Mouse (Mus musculus) v-Abl transformed pro-B cells (cell line): ENCODE measurements at regions not wholly inside any gene's neighbourhood (a gene's known extent, or its start where the extent isn't known, plus 50 kb on each side); places are given as distances from the start of the nearest gene placed in this dataset.

Experiments
- in situ Hi-C, 2 experiments: fragments of 400-800 bp; cut with MboI; formaldehyde crosslinking; loops; one replicate each; pipeline ENCODE4 v1.15.1; 2025; ENCODE audit not compliant: unreplicated experiment in 2 of 2

DNA sequence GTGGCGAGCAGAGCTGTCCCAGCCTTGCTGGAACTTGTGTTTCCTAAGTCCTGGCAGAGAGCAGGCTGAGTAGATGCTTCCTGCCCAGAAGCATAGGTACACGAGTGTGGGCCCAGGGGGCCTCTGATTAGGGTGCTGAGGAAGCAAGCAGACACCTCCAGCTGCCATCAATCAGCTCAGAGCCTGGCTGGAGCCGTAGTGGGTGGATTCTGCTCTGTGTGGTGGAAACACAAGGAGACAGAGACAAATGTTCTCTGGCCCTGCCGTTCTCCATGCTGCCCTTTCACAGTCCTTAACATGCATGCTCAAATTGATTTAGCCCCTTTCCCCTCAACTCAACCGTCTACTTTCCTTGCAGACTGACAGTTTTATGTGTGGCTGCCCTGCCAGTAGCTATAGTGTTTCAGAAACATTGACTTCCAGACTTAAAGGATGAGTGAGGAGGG is 182.5 kb upstream of the Gm5148 start:
- in situ Hi-C loops = no loop called here

DNA sequence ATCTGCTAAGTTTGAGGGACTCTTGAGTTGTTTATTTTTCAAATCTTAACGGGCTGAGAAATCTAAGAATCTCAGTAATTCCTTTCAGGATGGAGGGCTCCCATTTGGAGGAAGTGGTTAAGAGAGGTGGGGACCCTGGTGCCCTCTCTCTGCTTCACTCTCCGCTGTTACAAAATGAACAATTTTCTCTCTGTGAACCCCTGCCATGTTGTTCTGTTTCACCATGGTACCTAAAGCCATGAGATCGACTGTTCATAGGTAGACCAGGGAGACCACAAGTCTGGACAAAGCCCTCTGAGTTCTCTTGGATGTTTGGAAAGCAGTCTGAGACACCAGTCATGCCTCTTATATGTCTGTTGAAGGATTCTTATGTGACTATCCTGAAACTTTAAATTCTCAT is 179.9 kb upstream of the Gm5148 start:
- in situ Hi-C loops = no loop called here

- in situ Hi-C loops = no loop called here
These were observed 179.2 kb upstream of the Gm5148 start for GRCm38 (mm10) chr3:37903482-37903881.

DNA sequence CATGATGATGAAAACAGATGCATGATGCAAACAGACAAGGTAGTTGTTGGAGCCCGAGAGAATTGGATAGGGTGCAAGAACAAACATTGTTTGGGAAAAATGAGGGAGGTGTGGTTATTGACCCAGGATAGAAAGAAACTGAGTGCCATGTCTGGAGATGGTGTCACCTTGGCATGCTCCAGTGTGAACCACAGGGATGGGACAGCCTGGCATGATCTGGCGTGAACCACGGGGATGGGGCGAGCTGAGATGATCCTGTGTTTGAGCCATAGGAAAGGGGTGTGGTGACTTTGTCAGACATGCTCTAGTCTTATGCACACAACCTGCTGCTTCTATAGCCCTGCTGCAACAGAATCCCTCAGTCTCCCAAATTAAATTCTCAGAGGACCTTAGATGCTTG is 178.7 kb upstream of the Gm5148 start:
- in situ Hi-C loops = no loop called here

DNA sequence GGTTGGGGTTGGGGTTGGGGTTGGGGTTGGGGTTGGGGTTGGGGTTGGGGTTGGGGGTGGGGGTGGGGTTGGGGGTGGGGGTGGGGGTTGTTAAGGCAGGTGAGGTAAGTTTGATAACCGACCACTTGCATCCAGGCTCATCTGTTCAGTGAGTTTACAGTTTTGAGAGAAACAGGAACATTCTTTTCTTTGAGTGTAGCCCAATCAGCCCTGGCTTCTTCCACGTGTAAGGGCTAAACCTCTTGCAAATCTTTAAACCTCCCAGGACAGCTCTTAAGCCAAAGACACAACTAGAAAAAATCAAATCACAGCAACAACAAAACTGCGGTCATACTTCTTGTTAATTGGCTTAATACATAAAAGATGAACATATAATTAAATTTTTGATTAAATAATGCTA is 173.1 kb upstream of the Gm5148 start:
- in situ Hi-C loops = no loop called here

DNA sequence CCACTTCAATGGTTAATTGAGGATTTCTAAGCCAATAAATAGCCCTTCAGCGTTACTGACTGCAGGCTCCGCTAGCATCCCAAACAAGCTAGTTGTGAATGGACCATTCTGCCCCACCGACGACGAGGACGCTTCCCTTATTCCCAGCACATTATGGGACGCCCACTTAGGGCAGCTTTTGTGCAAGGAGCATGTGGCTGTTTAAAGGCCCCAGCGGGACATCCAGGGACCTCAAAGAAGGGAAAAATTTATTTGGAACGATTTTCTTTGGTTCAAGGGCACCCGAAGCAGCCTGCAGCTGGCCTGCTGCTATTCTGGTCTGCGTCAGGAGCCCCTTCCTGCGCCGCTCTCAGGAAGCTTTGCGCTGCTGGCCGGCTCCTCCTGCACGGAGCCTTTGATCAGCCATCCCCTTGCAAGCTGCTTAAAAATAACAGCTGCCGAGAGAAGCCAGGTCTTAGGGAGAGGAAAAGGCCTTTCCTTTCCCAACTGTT is 172.6 kb upstream of the Gm5148 start:
- in situ Hi-C loops = no loop called here

DNA sequence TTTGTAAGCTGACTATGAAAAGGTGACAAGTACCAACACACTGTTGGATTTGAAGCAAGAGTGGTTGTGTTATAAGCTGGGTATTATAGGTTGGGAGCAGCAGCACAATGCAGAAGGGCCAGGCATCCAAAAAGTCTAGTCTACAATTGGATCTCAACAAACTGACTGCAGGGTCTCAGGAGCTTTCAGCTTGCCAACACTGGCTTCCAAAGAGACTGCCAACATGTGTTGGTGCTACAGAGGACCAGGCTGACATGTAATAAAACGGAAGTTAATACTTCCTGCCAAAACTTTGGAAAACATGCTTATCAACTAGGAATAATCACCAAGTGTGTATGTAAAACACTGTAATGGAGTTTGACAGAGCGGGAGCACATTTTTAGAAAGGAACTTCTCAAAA is 170.3 kb upstream of the Gm5148 start:
- in situ Hi-C loops = no loop called here

GRCm38 (mm10) chr3:37890202-37890601 is 165.9 kb upstream of the Gm5148 start:
- in situ Hi-C loops = no loop called here

- in situ Hi-C loops = loop anchor here in 1 of 2 experiments (5.0 kb wide), 1 partner anchor 51 kb away; no protein-coding TSS in a partner anchor
These were observed 164.2 kb upstream of the Gm5148 start for GRCm38 (mm10) chr3:37888455-37888854.

- in situ Hi-C loops = loop anchor here in 1 of 2 experiments (5.0 kb wide), 1 partner anchor 50 kb away; no protein-coding TSS in a partner anchor
These were observed 163.4 kb upstream of the Gm5148 start for GRCm38 (mm10) chr3:37887711-37888110.

- in situ Hi-C loops = loop anchor here in 1 of 2 experiments (5.0 kb wide), 1 partner anchor 50 kb away; no protein-coding TSS in a partner anchor
These were observed 162.6 kb upstream of the Gm5148 start for GRCm38 (mm10) chr3:37886705-37887454.

GRCm38 (mm10) chr3:37885776-37886175 is 161.5 kb upstream of the Gm5148 start:
- in situ Hi-C loops = loop anchor here in 1 of 2 experiments (5.0 kb wide), 1 partner anchor 48 kb away; no protein-coding TSS in a partner anchor

- in situ Hi-C loops = no loop called here
These were observed 158.1 kb upstream of the Gm5148 start for GRCm38 (mm10) chr3:37882417-37882816.

GRCm38 (mm10) chr3:37881016-37881415 is 156.7 kb upstream of the Gm5148 start:
- in situ Hi-C loops = no loop called here

DNA sequence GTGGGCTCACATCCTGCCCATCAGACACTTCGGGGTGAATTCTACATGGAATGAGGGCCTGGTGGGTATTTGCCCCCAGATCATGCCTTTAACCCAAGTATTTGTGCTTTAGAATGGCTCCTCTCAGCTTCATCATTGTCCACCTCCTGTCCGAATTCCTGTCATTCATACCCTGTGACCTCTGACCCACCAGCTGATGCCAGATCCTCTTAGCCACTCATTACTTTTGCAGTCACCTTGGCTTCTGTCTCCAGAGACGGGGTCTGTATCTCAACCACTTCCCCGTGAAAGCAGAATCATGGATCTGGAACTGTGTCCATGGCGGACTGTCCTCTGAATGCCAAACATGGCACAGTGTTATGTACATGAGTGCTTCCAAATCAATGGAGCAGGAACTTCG is 154.8 kb upstream of the Gm5148 start:
- in situ Hi-C loops = no loop called here

GRCm38 (mm10) chr3:37876016-37876765 is 151.9 kb upstream of the Gm5148 start:
- in situ Hi-C loops = no loop called here

GRCm38 (mm10) chr3:37875331-37876015 is 151.2 kb upstream of the Gm5148 start:
- in situ Hi-C loops = no loop called here

DNA sequence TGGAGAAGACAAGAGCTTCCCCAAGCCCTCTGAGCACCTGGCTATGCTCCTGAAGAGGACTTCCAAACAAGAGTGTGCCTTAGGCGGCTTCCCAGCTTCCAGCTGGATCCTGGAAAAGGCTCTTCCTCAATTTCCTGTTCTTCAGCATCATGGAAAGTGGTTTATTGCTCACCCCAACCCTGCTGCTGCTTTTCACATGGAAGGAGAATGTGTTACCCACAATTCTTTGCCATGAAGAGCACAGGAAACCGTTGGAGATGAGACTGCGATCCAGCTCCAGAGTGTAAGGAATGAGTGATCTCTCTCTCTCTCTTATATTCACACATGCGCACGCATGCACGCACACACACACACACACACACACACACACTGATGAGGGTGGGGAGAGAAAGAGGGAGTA is 150.6 kb upstream of the Gm5148 start:
- in situ Hi-C loops = no loop called here

GRCm38 (mm10) chr3:37874346-37874745 is 150.1 kb upstream of the Gm5148 start:
- in situ Hi-C loops = no loop called here

- in situ Hi-C loops = no loop called here
These were observed 148.0 kb upstream of the Gm5148 start for GRCm38 (mm10) chr3:37872329-37872728.

GRCm38 (mm10) chr3:37871076-37871475 is 146.8 kb upstream of the Gm5148 start:
- in situ Hi-C loops = no loop called here
